Mouse (Mus musculus): Measurements from ENCODE around the gene Zfp275.
"Not testable (repeated sequence)": the region's sequence is repeated elsewhere in the genome, so short reads cannot be mapped to it uniquely, and the experiment has no call there.

Zfp275 gene

DNA sequence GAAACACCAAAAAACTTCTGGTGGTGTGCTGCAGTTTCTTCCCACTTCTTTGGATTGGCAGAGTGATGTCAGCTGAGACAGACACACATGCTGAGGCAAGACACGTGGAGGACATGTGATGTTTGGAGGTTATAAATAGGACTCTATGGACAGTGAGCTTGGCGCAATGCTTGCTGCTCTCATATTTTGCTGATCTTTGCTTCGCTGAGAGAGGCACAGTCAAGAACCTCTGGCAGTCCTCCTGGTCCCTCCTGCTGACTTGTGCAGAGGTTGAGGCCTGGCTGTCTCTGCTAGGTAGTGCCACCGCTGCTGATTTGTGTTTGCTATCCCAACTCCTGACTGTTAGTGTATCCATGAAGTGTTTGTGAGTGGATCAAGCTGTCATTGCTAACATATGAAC is 49.1 kb downstream of the Zfp275 start:
- no peak for TF ChIP-seq GATA4 (IDR thresholded peaks at IDR 0.05; ENCODE audit: insufficient replicate concordance, low read length)

GRCm38 (mm10) chrX:73396446-73396845 is 54.0 kb downstream of the Zfp275 start:
- no peak for TF ChIP-seq GATA4 (IDR thresholded peaks at IDR 0.05; ENCODE audit: insufficient replicate concordance, low read length)

- TF ChIP-seq GATA4 (IDR thresholded peaks at IDR 0.05; ENCODE audit: insufficient replicate concordance, low read length): not testable (repeated sequence)
Measured at GRCm38 (mm10) chrX:73398636-73399035, 56.2 kb downstream of the Zfp275 start, which contains the start of gene Gm18336. Gm18336 (minus strand) TSS chrX:73398736.

- no peak for TF ChIP-seq GATA4 (IDR thresholded peaks at IDR 0.05; ENCODE audit: insufficient replicate concordance, low read length)
Measured at GRCm38 (mm10) chrX:73400951-73401350, 58.5 kb downstream of the Zfp275 start.

DNA sequence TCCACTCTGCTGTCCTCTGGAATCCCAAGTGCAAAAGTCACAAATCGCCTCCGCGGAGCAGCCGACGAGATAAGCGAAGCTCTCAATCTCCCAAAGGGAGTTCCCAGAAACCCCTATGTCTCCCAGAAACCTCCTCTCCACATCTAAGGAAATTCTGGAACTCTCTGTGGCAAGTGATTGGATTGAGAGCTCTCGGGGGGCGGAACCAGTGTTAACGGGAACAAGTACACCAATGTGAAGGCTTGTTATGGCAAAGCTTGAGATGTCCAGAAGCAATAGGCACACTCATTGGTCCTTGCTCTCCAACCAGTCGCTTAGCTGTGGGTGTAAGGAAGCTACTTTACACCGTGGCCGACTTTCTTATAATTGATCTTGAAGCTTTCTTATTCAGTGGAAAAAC is 59.2 kb downstream of the Zfp275 start:
- no peak for TF ChIP-seq GATA4 (IDR thresholded peaks at IDR 0.05; ENCODE audit: insufficient replicate concordance, low read length)
